Mouse (Mus musculus): ENCODE measurements at regions not wholly inside any gene's neighbourhood (a gene's known extent, or its start where the extent isn't known, plus 50 kb on each side); places are given as distances from the start of the nearest gene placed in this dataset.

DNA sequence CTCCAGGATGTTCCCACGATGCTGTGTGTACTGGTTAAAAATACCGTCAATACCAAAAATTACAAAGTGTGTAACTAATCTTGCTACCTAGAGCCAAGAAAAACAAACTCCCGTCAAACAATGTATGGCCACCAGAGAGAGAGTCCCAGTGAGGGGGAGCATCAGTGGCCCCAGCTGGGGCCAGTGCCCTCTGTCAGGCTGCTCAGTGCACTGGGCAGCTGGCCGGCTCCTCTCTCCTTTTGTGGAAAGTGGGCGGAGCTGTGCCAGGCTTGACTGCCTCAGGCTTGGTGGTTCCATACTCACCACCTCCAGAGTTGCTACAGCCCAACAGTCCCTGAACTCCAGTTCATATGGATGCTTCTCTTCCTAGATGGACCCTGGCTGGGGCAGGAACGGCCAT, 53.8 kb upstream of the Sept5 start:
- no peak for DNase-seq (ENCODE audit: low spot score)

GRCm38 (mm10) chr16:18686044-18686761, 56.4 kb upstream of the Sept5 start:
- DNase-seq (ENCODE audit: low spot score): no peak

DNA sequence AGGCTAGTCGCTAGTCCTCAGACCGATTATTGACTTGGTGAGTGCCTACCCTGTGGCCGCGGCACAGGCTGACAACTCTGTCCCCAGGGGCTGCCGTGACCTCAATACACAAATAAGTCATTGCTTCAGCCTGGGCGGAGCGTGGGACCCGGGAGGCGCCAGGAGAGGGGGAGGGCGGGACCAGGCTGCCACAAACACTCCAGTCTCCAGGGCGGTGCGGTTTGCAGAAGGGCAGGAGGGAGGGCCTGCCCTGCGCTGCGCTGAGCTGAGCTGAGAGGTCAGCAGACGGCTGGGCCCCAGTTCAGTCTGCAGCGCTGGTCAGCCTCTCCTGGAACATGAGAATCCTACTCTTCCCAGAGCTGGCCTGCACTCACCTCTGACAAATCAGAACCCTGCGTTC, 57.2 kb upstream of the Sept5 start:
- DNase-seq (ENCODE audit: low spot score): peak; percentile 79

DNA sequence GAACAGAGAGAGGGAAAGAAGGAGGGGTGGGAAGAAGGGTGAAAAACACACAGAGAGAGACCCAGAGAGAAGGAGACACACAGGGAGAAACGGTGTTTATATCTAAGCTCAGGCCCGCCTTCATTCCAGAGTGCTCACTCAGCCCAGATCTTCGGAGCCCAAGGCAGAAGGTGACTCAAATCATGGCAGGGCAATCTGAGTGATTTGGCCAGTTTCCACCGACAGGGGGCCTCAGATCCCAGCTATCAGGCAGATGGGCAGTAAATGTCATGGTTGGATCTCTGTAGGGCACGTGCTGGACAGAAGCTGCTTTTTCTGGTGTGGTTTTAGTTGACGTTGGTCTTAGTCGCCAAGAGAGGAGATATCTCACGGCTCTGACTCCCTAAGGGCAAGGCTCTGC, 57.6 kb upstream of the Sept5 start:
- peak; percentile 62 for DNase-seq (ENCODE audit: low spot score)

DNA sequence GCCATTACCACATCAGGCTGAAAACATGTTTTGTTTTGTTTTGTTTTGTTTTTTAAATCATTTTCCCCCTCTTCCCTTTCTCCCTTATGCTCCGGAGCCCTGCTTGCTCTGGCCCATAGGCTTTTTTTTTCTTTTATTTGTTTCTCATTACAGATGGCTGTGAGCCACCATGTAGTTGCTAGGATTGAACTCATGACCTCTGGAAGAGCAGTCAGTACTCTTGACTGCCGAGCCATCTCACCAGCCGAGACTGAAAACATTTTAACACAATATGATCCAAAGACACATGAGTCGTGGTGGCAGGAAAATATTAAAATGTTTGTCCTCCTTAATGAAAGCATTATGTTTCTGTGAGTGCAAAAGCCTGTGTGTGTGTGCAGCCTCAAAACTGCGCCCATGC, 65.8 kb upstream of the Sept5 start:
- no peak for DNase-seq (ENCODE audit: low spot score)

- DNase-seq (ENCODE audit: low spot score): peak; percentile 87
Measured at GRCm38 (mm10) chr16:18696074-18696819, 66.5 kb upstream of the Sept5 start.

DNA sequence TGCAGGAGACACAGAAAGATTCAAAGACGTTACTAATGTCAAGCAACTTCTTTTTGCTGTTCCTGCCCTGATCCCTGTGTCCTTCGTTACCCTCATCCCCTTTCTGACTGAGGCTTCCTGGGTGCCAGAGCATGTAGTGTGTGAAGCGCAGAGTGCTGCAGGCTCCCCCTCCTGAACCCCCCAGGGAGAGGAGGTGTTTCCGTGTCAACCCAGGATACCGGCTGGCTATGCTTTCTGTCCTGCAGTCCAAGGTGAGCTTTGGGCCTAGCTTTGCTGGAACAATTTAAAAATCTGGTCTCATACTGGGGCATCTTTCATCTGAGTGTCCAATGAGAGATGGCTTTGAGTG, 67.0 kb upstream of the Sept5 start:
- no peak for DNase-seq (ENCODE audit: low spot score)

- DNase-seq (ENCODE audit: low spot score): no peak
Measured at GRCm38 (mm10) chr16:18704126-18704525, 72.5 kb upstream of the Cldn5 start.

DNA sequence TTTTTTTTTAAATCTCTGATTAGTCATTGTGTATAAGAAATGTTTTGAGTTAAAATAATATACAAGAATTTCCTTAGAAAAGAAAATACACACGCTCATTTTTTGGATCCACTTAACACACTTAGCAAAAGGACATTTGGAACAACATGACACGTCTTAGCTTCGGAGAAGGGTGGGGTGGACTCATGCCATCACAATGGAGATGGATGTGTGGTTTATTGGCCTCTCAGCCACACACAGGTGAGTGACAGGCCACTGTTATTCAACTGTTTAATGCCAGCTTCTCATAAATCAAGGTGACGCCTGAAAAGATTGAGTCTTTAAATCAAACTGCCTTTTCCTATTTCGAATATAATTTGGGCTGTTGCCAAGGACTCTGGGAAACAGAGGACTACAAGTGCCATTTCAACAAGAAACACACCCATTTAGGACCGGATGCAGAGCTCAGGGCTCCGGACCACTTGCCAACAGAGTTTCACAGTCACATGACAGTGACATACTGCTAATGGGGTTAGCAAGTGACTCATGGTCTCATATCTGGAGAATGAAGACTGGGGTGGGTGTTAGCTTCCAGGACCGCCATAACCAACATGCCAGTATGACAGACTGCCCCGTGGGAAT, 71.5 kb upstream of the Cldn5 start:
- no peak for DNase-seq (ENCODE audit: low spot score)

GRCm38 (mm10) chr16:18711637-18712125, 65.0 kb upstream of the Cldn5 start:
- DNase-seq (ENCODE audit: low spot score): no peak

- no peak for DNase-seq (ENCODE audit: low spot score)
Measured at GRCm38 (mm10) chr16:18713017-18713416, 63.6 kb upstream of the Cldn5 start.

DNA sequence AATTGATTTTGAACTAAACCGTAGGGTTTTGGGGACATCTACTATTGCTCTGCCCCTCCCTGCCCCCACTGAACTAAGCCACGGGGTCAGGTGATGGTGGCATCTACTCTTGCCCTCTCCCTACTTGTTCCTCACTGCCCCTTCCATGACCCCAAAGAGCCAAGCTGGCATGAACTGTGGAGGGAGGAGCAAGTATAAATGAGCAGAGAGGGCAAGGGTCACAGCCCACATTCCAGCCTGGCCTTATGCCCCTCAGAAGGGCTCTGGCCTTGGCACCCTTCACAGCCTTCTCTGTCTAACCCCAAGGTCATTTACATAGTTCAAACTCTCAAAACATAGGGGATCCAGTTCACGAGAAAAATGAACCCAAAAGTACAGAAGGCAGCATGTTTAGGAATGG, 61.3 kb upstream of the Cldn5 start:
- no peak for DNase-seq (ENCODE audit: low spot score)

GRCm38 (mm10) chr16:18718040-18718439, 58.6 kb upstream of the Cldn5 start:
- DNase-seq (ENCODE audit: low spot score): no peak

GRCm38 (mm10) chr16:18720433-18721233, 56.0 kb upstream of the Cldn5 start:
- DNase-seq (ENCODE audit: low spot score): no peak

- DNase-seq (ENCODE audit: low spot score): no peak
Measured at GRCm38 (mm10) chr16:18723186-18723843, 53.3 kb upstream of the Cldn5 start.

DNA sequence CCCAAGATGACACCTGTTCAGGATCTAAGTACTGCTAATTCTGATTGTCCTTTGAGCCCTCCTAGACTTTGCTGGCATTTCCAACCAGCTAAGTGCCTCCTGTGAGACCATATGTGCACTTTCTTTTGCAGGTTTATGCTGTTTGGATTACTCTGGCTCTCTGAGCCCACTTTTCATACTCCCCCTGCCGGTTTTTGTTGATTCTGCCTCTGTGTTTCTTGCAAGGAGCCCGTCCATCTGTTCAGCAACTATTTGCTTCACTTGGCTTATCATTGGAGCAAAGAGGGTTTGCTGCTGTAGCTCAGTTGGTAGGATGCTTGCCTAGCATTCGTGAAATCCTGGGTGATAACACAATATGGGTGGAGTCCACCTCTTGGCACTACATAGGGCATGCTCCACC, 52.8 kb upstream of the Cldn5 start:
- DNase-seq (ENCODE audit: low spot score): no peak

DNA sequence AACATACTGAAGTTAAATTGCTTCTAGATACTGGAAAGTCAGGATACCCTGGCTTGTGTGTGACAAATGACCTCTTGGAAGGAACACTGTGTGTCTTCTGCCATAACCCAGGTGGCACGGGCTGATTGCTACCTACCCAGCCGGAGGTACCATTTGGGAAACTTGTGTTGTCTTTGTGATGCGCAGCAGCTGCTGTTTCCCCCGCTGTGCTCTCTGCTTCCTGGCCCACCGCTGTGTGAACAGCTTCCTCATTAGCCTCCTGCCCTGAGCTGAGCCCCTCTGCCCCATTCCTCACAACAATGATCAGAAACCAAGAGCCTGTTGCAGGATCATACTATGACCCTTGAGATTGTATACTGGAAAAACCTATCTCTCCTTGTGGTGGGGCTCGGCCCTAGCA, 51.9 kb upstream of the Cldn5 start:
- no peak for DNase-seq (ENCODE audit: low spot score)
